Mouse (Mus musculus): ENCODE measurements at regions not wholly inside any gene's neighbourhood (a gene's known extent, or its start where the extent isn't known, plus 50 kb on each side); places are given as distances from the start of the nearest gene placed in this dataset.

- Histone ChIP-seq H3K27me3 (ENCODE audit: control insufficient read depth, insufficient read depth, low read length) (no peaks in the 10 kb centered on the region; the same call in 1 of the 2 replicates), H3K9ac (ENCODE audit: low read length) (peak overlapping the region; percentile 65), H3K36me3 (ENCODE audit: control insufficient read depth, insufficient read depth, low read length) (no peaks in the 10 kb centered on the region), H3K9me3 (ENCODE audit: control insufficient read depth, low read length) (no peaks in the 10 kb centered on the region), H3K4me2 (ENCODE audit: low read depth, low read length, severe bottlenecking) (peak overlapping the region; percentile 96), H3K27ac (ENCODE audit: low read depth, low read length) (no peak overlapping the region), H3K4me1 (replicated peaks; ENCODE audit: control insufficient read depth, insufficient read depth, low read length) (no peaks in the 10 kb centered on the region), H3K4me3 (ENCODE audit: low read depth, low read length) (peak overlapping the region; percentile 47)
- WGBS, result 13% methylated on average over 9 of the region's 9 CpGs
- no peak for DNase-seq (ENCODE audit: low spot score)
- peak; percentile 7; the same call in 1 of the 2 replicates for ATAC-seq (replicated peaks; ENCODE audit: low FRiP score)
These were observed 56.1 kb downstream of the Foxi3 start for GRCm38 (mm10) chr6:71012436-71012822.

- Histone ChIP-seq H3K27me3 (ENCODE audit: control insufficient read depth, insufficient read depth, low read length) (no peaks in the 10 kb centered on the region; the same call in 1 of the 2 replicates), H3K9ac (ENCODE audit: low read length) (peak overlapping the region; percentile 65), H3K4me3 (ENCODE audit: low read depth, low read length) (peak overlapping the region; percentile 47), H3K4me2 (ENCODE audit: low read depth, low read length, severe bottlenecking) (peak overlapping the region; percentile 96), H3K9me3 (ENCODE audit: control insufficient read depth, low read length) (no peaks in the 10 kb centered on the region), H3K36me3 (ENCODE audit: control insufficient read depth, insufficient read depth, low read length) (no peaks in the 10 kb centered on the region), H3K4me1 (replicated peaks; ENCODE audit: control insufficient read depth, insufficient read depth, low read length) (no peaks in the 10 kb centered on the region), H3K27ac (ENCODE audit: low read depth, low read length) (no peak overlapping the region)
- ATAC-seq (replicated peaks; ENCODE audit: low FRiP score), result peak; percentile 95
- under 1% methylated on average over 38 of the region's 38 CpGs for WGBS
- peak; percentile 88 for DNase-seq (ENCODE audit: low spot score)
These were observed 56.6 kb downstream of the Foxi3 start for GRCm38 (mm10) chr6:71012823-71013461.

DNA sequence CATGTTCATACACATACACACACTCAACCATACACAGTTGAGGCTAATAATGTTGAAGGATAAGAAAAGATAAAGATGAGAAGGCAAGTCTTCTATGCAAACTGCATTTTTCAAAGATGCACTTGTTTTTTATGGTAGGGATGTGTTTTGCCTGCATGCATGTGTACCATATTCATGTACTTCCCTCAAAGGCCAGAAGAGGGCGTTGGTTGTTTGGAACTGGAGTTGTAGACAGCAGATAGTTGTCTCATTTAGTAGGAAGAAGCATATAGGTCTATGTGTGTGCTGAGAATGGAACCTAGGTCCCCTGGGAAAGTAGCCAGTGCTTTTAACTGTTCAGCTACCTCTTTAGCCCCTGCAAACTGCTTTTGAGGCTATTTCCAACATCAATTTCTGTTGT is 60.1 kb downstream of the Foxi3 start:
- Histone ChIP-seq H3K36me3 (ENCODE audit: control insufficient read depth, insufficient read depth, low read length) (no peaks in the 10 kb centered on the region), H3K4me2 (ENCODE audit: low read depth, low read length, severe bottlenecking) (no peak overlapping the region), H3K4me3 (ENCODE audit: low read depth, low read length) (no peak overlapping the region), H3K27me3 (ENCODE audit: control insufficient read depth, insufficient read depth, low read length) (no peaks in the 10 kb centered on the region; the same call in 1 of the 2 replicates), H3K9me3 (ENCODE audit: control insufficient read depth, low read length) (no peaks in the 10 kb centered on the region), H3K27ac (ENCODE audit: low read depth, low read length) (no peak overlapping the region), H3K9ac (ENCODE audit: low read length) (no peak overlapping the region), H3K4me1 (replicated peaks; ENCODE audit: control insufficient read depth, insufficient read depth, low read length) (no peaks in the 10 kb centered on the region)
- no peak for DNase-seq (ENCODE audit: low spot score)
- ATAC-seq (replicated peaks; ENCODE audit: low FRiP score), result no peak
- 0% methylated on average over 1 of the region's 1 CpGs for WGBS

DNA sequence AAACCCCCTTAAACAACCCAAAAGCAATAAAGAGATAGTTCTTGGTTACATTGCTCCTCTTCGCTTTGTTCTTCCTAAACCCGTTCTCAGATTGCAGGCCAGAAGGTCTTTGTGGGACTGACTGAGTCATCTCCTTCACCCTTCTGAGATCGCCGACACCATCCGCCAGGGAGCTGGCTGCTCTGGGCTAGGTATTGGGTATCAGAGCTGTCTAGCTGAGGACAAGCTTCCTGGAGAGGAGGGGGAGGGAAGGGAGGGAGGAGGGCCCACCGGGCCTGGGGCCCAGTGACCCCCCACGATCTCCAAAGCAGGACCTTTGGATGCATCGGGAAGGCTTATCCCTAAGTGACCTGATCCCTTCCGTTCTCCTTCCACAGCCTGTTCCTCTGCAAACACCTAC is 65.0 kb downstream of the Foxi3 start:
- H3K27ac ChIP-seq (ENCODE audit: low read depth, low read length), result no peak overlapping the region
- H3K9ac ChIP-seq (ENCODE audit: low read length), result no peak overlapping the region
- H3K4me1 ChIP-seq (replicated peaks; ENCODE audit: control insufficient read depth, insufficient read depth, low read length), result no peaks in the 10 kb centered on the region
- no peaks in the 10 kb centered on the region for H3K36me3 ChIP-seq (ENCODE audit: control insufficient read depth, insufficient read depth, low read length)
- H3K9me3 ChIP-seq (ENCODE audit: control insufficient read depth, low read length), result no peaks in the 10 kb centered on the region
- no peak overlapping the region for H3K4me2 ChIP-seq (ENCODE audit: low read depth, low read length, severe bottlenecking)
- ATAC-seq (replicated peaks; ENCODE audit: low FRiP score) (no peak), DNase-seq (ENCODE audit: low spot score) (no peak)
- H3K4me3 ChIP-seq (ENCODE audit: low read depth, low read length), result no peak overlapping the region
- WGBS, result 12% methylated on average over 9 of the region's 9 CpGs
- H3K27me3 ChIP-seq (ENCODE audit: control insufficient read depth, insufficient read depth, low read length), result no peaks in the 10 kb centered on the region

DNA sequence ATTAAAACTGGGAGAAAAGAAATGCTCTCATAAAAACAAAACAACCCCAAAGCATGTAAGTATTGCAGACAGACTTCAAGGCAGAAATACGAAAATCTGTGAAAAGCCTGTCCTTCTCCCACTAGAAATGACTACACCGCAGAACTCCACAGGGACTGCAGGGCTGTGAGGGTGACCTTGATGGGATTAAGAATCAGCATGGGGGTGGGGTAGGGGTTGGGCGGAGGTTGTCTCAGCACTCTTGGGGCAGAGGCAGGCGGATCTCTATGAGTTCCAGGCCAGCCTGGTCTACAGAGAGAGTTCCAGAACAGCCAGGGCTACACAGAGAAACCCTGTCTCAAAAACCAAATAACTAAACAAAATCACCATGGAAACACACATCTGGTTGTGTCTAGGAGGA is 69.1 kb downstream of the Foxi3 start:
- 78% methylated on average over 4 of the region's 4 CpGs for WGBS
- no peak for ATAC-seq (replicated peaks; ENCODE audit: low FRiP score)
- H3K4me3 ChIP-seq (ENCODE audit: low read depth, low read length), result no peak overlapping the region
- H3K4me2 ChIP-seq (ENCODE audit: low read depth, low read length, severe bottlenecking), result no peak overlapping the region
- DNase-seq (ENCODE audit: low spot score), result no peak
- H3K36me3 ChIP-seq (ENCODE audit: control insufficient read depth, insufficient read depth, low read length), result no peaks in the 10 kb centered on the region
- H3K9me3 ChIP-seq (ENCODE audit: control insufficient read depth, low read length), result no peaks in the 10 kb centered on the region
- no peaks in the 10 kb centered on the region for H3K27me3 ChIP-seq (ENCODE audit: control insufficient read depth, insufficient read depth, low read length)
- no peak overlapping the region for H3K9ac ChIP-seq (ENCODE audit: low read length)
- no peak overlapping the region for H3K27ac ChIP-seq (ENCODE audit: low read depth, low read length)
- no peaks in the 10 kb centered on the region for H3K4me1 ChIP-seq (replicated peaks; ENCODE audit: control insufficient read depth, insufficient read depth, low read length)

DNA sequence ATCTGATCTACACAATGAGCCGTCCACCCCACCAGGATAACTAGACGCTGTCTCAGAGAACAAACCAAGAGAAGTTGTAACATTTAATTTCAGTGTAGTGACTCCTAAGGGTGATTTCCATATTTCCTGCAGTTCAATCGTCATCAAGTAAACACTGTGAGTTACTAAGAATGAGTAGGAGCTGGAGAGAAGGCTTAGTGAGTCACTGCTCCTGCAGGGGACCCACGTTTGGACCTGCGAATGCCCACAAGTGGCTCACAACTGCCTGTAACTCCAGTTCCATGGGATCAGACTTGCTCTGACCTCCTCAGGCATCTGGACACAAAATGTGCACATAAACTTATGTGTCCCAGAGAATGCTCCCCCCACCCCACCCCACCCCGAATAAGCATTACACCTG is 73.3 kb downstream of the Foxi3 start:
- 87% methylated on average over 6 of the region's 6 CpGs for WGBS
- DNase-seq (ENCODE audit: low spot score), result no peak
- H3K9ac ChIP-seq (ENCODE audit: low read length), result no peak overlapping the region
- H3K27me3 ChIP-seq (ENCODE audit: control insufficient read depth, insufficient read depth, low read length), result no peaks in the 10 kb centered on the region
- H3K9me3 ChIP-seq (ENCODE audit: control insufficient read depth, low read length), result no peaks in the 10 kb centered on the region
- H3K4me2 ChIP-seq (ENCODE audit: low read depth, low read length, severe bottlenecking), result no peak overlapping the region
- H3K4me1 ChIP-seq (replicated peaks; ENCODE audit: control insufficient read depth, insufficient read depth, low read length), result no peaks in the 10 kb centered on the region
- H3K27ac ChIP-seq (ENCODE audit: low read depth, low read length), result no peak overlapping the region
- H3K36me3 ChIP-seq (ENCODE audit: control insufficient read depth, insufficient read depth, low read length), result no peaks in the 10 kb centered on the region
- no peak for ATAC-seq (replicated peaks; ENCODE audit: low FRiP score)
- no peak overlapping the region for H3K4me3 ChIP-seq (ENCODE audit: low read depth, low read length)

DNA sequence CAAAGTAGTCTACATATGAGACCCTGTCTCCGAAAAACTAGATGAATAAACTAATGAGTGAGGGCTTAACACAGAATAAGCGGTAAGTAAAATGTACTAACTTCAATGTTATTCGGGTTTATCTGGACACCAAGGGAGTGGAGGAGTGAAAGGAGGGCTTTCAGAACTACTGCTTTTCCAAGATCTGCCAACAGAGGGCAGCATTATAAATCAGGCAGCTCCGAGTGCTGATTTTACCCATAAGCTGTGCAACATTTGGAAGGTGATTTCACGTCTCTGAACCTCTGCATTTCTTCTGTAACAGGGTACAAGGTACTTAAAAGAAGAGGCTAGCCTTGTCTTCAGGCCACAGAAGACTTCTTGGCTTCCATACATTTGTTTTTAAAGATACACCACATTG is 74.2 kb downstream of the Foxi3 start:
- Histone ChIP-seq H3K36me3 (ENCODE audit: control insufficient read depth, insufficient read depth, low read length) (no peaks in the 10 kb centered on the region), H3K4me1 (replicated peaks; ENCODE audit: control insufficient read depth, insufficient read depth, low read length) (no peaks in the 10 kb centered on the region), H3K4me2 (ENCODE audit: low read depth, low read length, severe bottlenecking) (no peak overlapping the region), H3K9ac (ENCODE audit: low read length) (no peak overlapping the region), H3K4me3 (ENCODE audit: low read depth, low read length) (no peak overlapping the region), H3K9me3 (ENCODE audit: control insufficient read depth, low read length) (no peaks in the 10 kb centered on the region), H3K27me3 (ENCODE audit: control insufficient read depth, insufficient read depth, low read length) (no peaks in the 10 kb centered on the region), H3K27ac (ENCODE audit: low read depth, low read length) (no peak overlapping the region)
- DNase-seq (ENCODE audit: low spot score) (no peak), ATAC-seq (replicated peaks; ENCODE audit: low FRiP score) (no peak)
- 78% methylated on average over 5 of the region's 5 CpGs for WGBS

DNA sequence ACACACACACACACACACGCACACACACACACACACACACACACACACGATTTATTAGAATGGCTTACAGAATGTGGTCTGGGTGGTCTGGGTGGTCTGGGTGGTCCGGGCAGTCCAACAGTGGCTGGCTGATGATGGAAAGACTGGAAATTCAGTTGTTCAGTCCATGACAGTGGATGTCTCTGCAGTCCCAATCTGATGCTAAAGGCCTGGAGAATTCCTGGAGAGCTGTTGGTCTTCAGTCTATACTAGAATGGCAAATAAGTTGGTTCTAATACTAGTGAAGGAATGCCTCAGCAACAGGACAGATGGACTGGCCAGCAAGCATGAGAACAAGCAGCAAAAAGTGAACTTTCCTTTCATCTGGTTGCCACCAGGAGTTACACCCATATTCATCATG is 87.9 kb downstream of the Foxi3 start:
- H3K9ac ChIP-seq (ENCODE audit: low read length), result no peak overlapping the region
- no peak overlapping the region for H3K4me3 ChIP-seq (ENCODE audit: low read depth, low read length)
- H3K9me3 ChIP-seq (ENCODE audit: control insufficient read depth, low read length), result no peaks in the 10 kb centered on the region
- no peak overlapping the region for H3K4me2 ChIP-seq (ENCODE audit: low read depth, low read length, severe bottlenecking)
- ATAC-seq (replicated peaks; ENCODE audit: low FRiP score) (no peak), DNase-seq (ENCODE audit: low spot score) (no peak)
- 0 out of 2 replicates have a peak, but pooled peaks cover 5% of the 10 kb centered on the region for H3K27me3 ChIP-seq (ENCODE audit: control insufficient read depth, insufficient read depth, low read length)
- H3K36me3 ChIP-seq (ENCODE audit: control insufficient read depth, insufficient read depth, low read length), result no peaks in the 10 kb centered on the region
- peaks cover 2% of the 10 kb centered on the region; the same call in 1 of the 2 replicates for H3K4me1 ChIP-seq (replicated peaks; ENCODE audit: control insufficient read depth, insufficient read depth, low read length)
- WGBS, result 84% methylated on average over 3 of the region's 3 CpGs
- H3K27ac ChIP-seq (ENCODE audit: low read depth, low read length), result no peak overlapping the region

DNA sequence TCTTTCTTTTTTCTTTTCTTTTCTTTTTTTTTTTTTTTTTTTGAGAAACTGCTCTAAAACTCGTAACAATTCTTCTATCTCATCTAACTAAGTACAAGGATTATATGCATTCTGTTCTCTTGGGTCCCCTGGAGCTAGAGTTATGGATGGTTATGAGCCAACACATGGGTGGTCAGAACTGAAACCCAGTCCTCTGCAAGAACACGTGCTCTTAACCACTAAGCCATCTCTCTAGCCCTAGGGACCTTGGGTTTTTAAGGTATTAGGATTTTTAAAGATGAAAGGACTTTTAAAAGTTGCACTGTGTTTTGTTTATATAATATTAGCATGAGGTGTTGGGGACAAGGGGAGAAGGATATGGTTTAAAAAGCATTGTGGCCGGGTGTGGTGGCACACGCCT is 88.9 kb downstream of the Foxi3 start:
- no peak overlapping the region for H3K4me3 ChIP-seq (ENCODE audit: low read depth, low read length)
- no peaks in the 10 kb centered on the region for H3K36me3 ChIP-seq (ENCODE audit: control insufficient read depth, insufficient read depth, low read length)
- no peak overlapping the region for H3K4me2 ChIP-seq (ENCODE audit: low read depth, low read length, severe bottlenecking)
- no peak for ATAC-seq (replicated peaks; ENCODE audit: low FRiP score)
- H3K27me3 ChIP-seq (ENCODE audit: control insufficient read depth, insufficient read depth, low read length), result peaks cover 7% of the 10 kb centered on the region; the same call in 1 of the 2 replicates
- no peak overlapping the region for H3K27ac ChIP-seq (ENCODE audit: low read depth, low read length)
- no peaks in the 10 kb centered on the region for H3K9me3 ChIP-seq (ENCODE audit: control insufficient read depth, low read length)
- 84% methylated on average over 4 of the region's 4 CpGs for WGBS
- DNase-seq (ENCODE audit: low spot score), result no peak
- peaks cover 3% of the 10 kb centered on the region; the same call in 1 of the 2 replicates for H3K4me1 ChIP-seq (replicated peaks; ENCODE audit: control insufficient read depth, insufficient read depth, low read length)
- no peak overlapping the region for H3K9ac ChIP-seq (ENCODE audit: low read length)
